Mouse (Mus musculus) layer of hippocampus, postnatal 36 days (tissue): ENCODE data around the gene Grin2c. TPM values are rescaled to one million over a fixed set of nuclear protein-coding genes. Genes with fewer than 3 reads are reported as not detected.
A peak's percentile ranks its signal among the peaks of the same experiment; 100 is the strongest.

ENCODE experiments used
- DNase-seq, 2 experiments: peaks; one replicate each; pipeline ENCODE4 v3.0.0; 2022
- total RNA-seq, 2 experiments: library from RNA; stranded (reverse); gene quantifications; 2 replicates each; pipeline ENCODE4 v1.2.3; 2021

The Grin2c gene
- total RNA-seq, 2 experiments from 2014 or later = 43.5 to 50.9 TPM

- no peak for DNase-seq
Measured at GRCm38 (mm10) chr11:115283486-115283765, 16.4 kb upstream of the Grin2c start.

- DNase-seq = no peak
Measured at GRCm38 (mm10) chr11:115282723-115283485, 15.9 kb upstream of the Grin2c start.

GRCm38 (mm10) chr11:115282295-115282694, 15.3 kb upstream of the Grin2c start:
- DNase-seq = peak; percentile 52 to 57

- DNase-seq = no peak
Measured at GRCm38 (mm10) chr11:115279726-115280125, 12.7 kb upstream of the Grin2c start.

GRCm38 (mm10) chr11:115278176-115278575, 11.1 kb upstream of the Grin2c start:
- no peak for DNase-seq

GRCm38 (mm10) chr11:115277604-115277975, 10.5 kb upstream of the Grin2c start:
- no peak for DNase-seq

GRCm38 (mm10) chr11:115276780-115277603, 9.9 kb upstream of the Grin2c start, which contains the start of gene Fdxr:
Fdxr (minus strand) TSS chr11:115277050.
- peak; percentile 94 to 95 for DNase-seq

- no peak for DNase-seq
Measured at GRCm38 (mm10) chr11:115275954-115276353, 8.9 kb upstream of the Grin2c start.

GRCm38 (mm10) chr11:115275509-115275908, 8.5 kb upstream of the Grin2c start:
- DNase-seq = no peak

- no peak for DNase-seq
Measured at GRCm38 (mm10) chr11:115274771-115275170, 7.7 kb upstream of the Grin2c start.

GRCm38 (mm10) chr11:115274178-115274577, 7.1 kb upstream of the Grin2c start:
- no peak for DNase-seq

- no peak for DNase-seq
Measured at GRCm38 (mm10) chr11:115273735-115274134, 6.7 kb upstream of the Grin2c start.

GRCm38 (mm10) chr11:115272894-115273498, 6.0 kb upstream of the Grin2c start:
- DNase-seq = no peak

GRCm38 (mm10) chr11:115271481-115271880, 4.4 kb upstream of the Grin2c start:
- no peak for DNase-seq

- DNase-seq = no peak
Measured at GRCm38 (mm10) chr11:115271052-115271451, 4.0 kb upstream of the Grin2c start.

- DNase-seq = peak; percentile 80 to 85
Measured at GRCm38 (mm10) chr11:115270148-115270861, 3.3 kb upstream of the Grin2c start.

- no peak for DNase-seq
Measured at GRCm38 (mm10) chr11:115269330-115270066, 2.5 kb upstream of the Grin2c start.

- DNase-seq = no peak
Measured at GRCm38 (mm10) chr11:115267958-115268357, 915 bp upstream of the Grin2c start.

GRCm38 (mm10) chr11:115266400-115266778, 654 bp downstream of the Grin2c start:
- DNase-seq = no peak

- no peak for DNase-seq
Measured at GRCm38 (mm10) chr11:115265771-115266399, 1.2 kb downstream of the Grin2c start.

- no peak for DNase-seq
Measured at GRCm38 (mm10) chr11:115264862-115265668, 2.0 kb downstream of the Grin2c start.
